Mouse (Mus musculus) ES-E14 (cell line): ENCODE results near the gene Tmem165. TPM values are rescaled to one million over a fixed set of nuclear protein-coding genes. Genes with fewer than 3 reads are reported as not detected.

ENCODE experiments used
- DNase-seq: peaks from one replicate; pipeline ENCODE4 v3.0.0-alpha.2; 2013; ENCODE audit warnings: low read depth, low spot score
- H3K27ac ChIP-seq: 2 replicates; pipeline ENCODE4 v1.5.1; 2012; ENCODE audit warnings: low read depth, mild to moderate bottlenecking, low read length, moderate library complexity, mixed read lengths; ENCODE audit not compliant: poor library complexity, insufficient read depth, severe bottlenecking
- H3K36me3 ChIP-seq: 2 replicates; pipeline ENCODE4 v1.6.1; 2012; ENCODE audit warnings: mild to moderate bottlenecking, low read length, moderate library complexity, mixed read lengths; ENCODE audit not compliant: control insufficient read depth, poor library complexity, insufficient read depth, severe bottlenecking
- H3K4me1 ChIP-seq, 2 experiments: fragments of 150-350 bp in 1 of 2; sonication (generic) in 1 of 2; 2 replicates each; pipeline ENCODE4 v1.6.1; 2012; ENCODE audit warnings: low read length in 2 of 2, mild to moderate bottlenecking in 1 of 2, mixed read lengths in 1 of 2; ENCODE audit not compliant: control insufficient read depth in 2 of 2, insufficient read depth in 2 of 2, poor library complexity in 1 of 2
- H3K4me3 ChIP-seq, 2 experiments: fragments of 150-350 bp in 1 of 2; sonication (generic) in 1 of 2; 2 replicates each; pipeline ENCODE4 v1.5.1; 2012; ENCODE audit warnings: low read length in 2 of 2, low read depth in 1 of 2, mild to moderate bottlenecking in 1 of 2, mixed read lengths in 1 of 2; ENCODE audit not compliant: insufficient read depth in 1 of 2, poor library complexity in 1 of 2, severe bottlenecking in 1 of 2
- H3K9ac ChIP-seq: 2 replicates; pipeline ENCODE4 v1.6.1; 2012; ENCODE audit warnings: low read depth, mild to moderate bottlenecking, low read length, mixed read lengths; ENCODE audit not compliant: poor library complexity, insufficient read depth, severe bottlenecking
- H3K9me3 ChIP-seq: fragments of 150-350 bp; sonication (generic); 2 replicates; pipeline ENCODE4 v1.6.1; 2012; ENCODE audit warnings: low read depth, mild to moderate bottlenecking, low read length; ENCODE audit not compliant: control insufficient read depth, insufficient read depth
- CHD2 ChIP-seq: IDR thresholded peaks from 2 replicates; pipeline ENCODE4 v1.6.1; 2014; ENCODE audit warnings: mild to moderate bottlenecking, low read depth, low read length, inconsistent platforms
- HCFC1 ChIP-seq: IDR thresholded peaks from 2 replicates; pipeline ENCODE4 v1.6.1; 2012; ENCODE audit warnings: low read length, inconsistent platforms, borderline replicate concordance; ENCODE audit not compliant: insufficient read depth
- MAFK ChIP-seq: IDR thresholded peaks from 2 replicates; pipeline ENCODE4 v1.6.1; 2014; ENCODE audit warnings: mild to moderate bottlenecking, low read depth, low read length, inconsistent platforms; ENCODE audit not compliant: insufficient read depth
- ZC3H11A ChIP-seq: IDR thresholded peaks from 2 replicates; pipeline ENCODE4 v1.6.1; 2012; ENCODE audit warnings: low read depth, mild to moderate bottlenecking, inconsistent platforms, low read length, borderline replicate concordance
- ZNF384 ChIP-seq: IDR thresholded peaks from 2 replicates; pipeline ENCODE4 v1.6.1; 2012; ENCODE audit warnings: low read depth, low read length, inconsistent platforms
- in situ Hi-C, 2 experiments: fragments of 600-800 bp; cut with MboI; formaldehyde crosslinking; loops; one replicate each; pipeline ENCODE4 v1.15.1; 2025; ENCODE audit warnings: low sequenced_read_pairs in 2 of 2, inconsistent platforms in 1 of 2; ENCODE audit not compliant: unreplicated experiment in 2 of 2
- total RNA-seq: library from RNA; depleted of rRNA; stranded (reverse); fragments of 300-350 nt; gene quantifications from 2 replicates; pipeline ENCODE4 v1.2.3, GENCODE M21; 2012

Tmem165 gene
- total RNA-seq, 1 experiment = 104 TPM

GRCm38 (mm10) chr5:76243274-76243673 is 59.6 kb downstream of the Tmem165 start:
- H3K4me3 ChIP-seq = no peak overlapping the region
- peaks cover 2% of the 10 kb centered on the region; the same call in 1 of the 2 replicates for H3K36me3 ChIP-seq
- TF ChIP-seq ZNF384 (no peak), MAFK (no peak), ZC3H11A (no peak), CHD2 (no peak), HCFC1 (no peak)
- in situ Hi-C loops = no loop called here
- no peaks in the 10 kb centered on the region for H3K4me1 ChIP-seq
- H3K27ac ChIP-seq = no peak overlapping the region
- no peak for DNase-seq
- H3K9me3 ChIP-seq = no peaks in the 10 kb centered on the region
- H3K9ac ChIP-seq = no peak overlapping the region

GRCm38 (mm10) chr5:76243929-76244328 is 60.2 kb downstream of the Tmem165 start:
- Histone ChIP-seq H3K36me3 (peaks cover 2% of the 10 kb centered on the region; the same call in 1 of the 2 replicates), H3K9ac (no peak overlapping the region), H3K9me3 (no peaks in the 10 kb centered on the region), H3K27ac (no peak overlapping the region), H3K4me1 (no peaks in the 10 kb centered on the region), H3K4me3 (no peak overlapping the region)
- DNase-seq = no peak
- in situ Hi-C loops = no loop called here
- TF ChIP-seq ZC3H11A (no peak), MAFK (no peak), CHD2 (no peak), HCFC1 (no peak), ZNF384 (no peak)

GRCm38 (mm10) chr5:76244430-76244829 is 60.8 kb downstream of the Tmem165 start:
- TF ChIP-seq HCFC1 (no peak), CHD2 (no peak), MAFK (no peak), ZC3H11A (no peak), ZNF384 (no peak)
- Histone ChIP-seq H3K36me3 (peaks cover 2% of the 10 kb centered on the region; the same call in 1 of the 2 replicates), H3K4me1 (no peaks in the 10 kb centered on the region), H3K4me3 (no peak overlapping the region), H3K9me3 (no peaks in the 10 kb centered on the region), H3K27ac (no peak overlapping the region), H3K9ac (no peak overlapping the region)
- DNase-seq = no peak
- in situ Hi-C loops = no loop called here

- H3K9me3 ChIP-seq = no peaks in the 10 kb centered on the region
- in situ Hi-C loops = no loop called here
- no peak for TF ChIP-seq HCFC1
- no peak for TF ChIP-seq MAFK
- TF ChIP-seq ZNF384 = no peak
- no peak for TF ChIP-seq CHD2
- TF ChIP-seq ZC3H11A = no peak
- H3K27ac ChIP-seq = no peak overlapping the region
- no peaks in the 10 kb centered on the region for H3K4me1 ChIP-seq
- H3K9ac ChIP-seq = no peak overlapping the region
- H3K4me3 ChIP-seq = no peak overlapping the region
- no peak for DNase-seq
- H3K36me3 ChIP-seq = peaks cover 2% of the 10 kb centered on the region; the same call in 1 of the 2 replicates
Measured at GRCm38 (mm10) chr5:76245419-76245818, 61.7 kb downstream of the Tmem165 start.

GRCm38 (mm10) chr5:76246539-76246938 is 62.9 kb downstream of the Tmem165 start:
- no peak overlapping the region for H3K9ac ChIP-seq
- 0 out of 2 replicates have a peak, but pooled peaks cover 2% of the 10 kb centered on the region for H3K36me3 ChIP-seq
- no peak for DNase-seq
- in situ Hi-C loops = no loop called here
- TF ChIP-seq HCFC1 = no peak
- TF ChIP-seq MAFK = no peak
- no peak for TF ChIP-seq ZNF384
- TF ChIP-seq CHD2 = no peak
- TF ChIP-seq ZC3H11A = no peak
- no peaks in the 10 kb centered on the region for H3K4me1 ChIP-seq
- no peak overlapping the region for H3K27ac ChIP-seq
- no peak overlapping the region for H3K4me3 ChIP-seq
- no peaks in the 10 kb centered on the region for H3K9me3 ChIP-seq
